Mouse (Mus musculus): ENCODE measurements around the gene Gpsm3. TPM values are rescaled to one million over a fixed set of nuclear protein-coding genes. Genes with fewer than 3 reads are reported as not detected.
"Not testable (repeated sequence)": the region's sequence is repeated elsewhere in the genome, so short reads cannot be mapped to it uniquely, and the experiment has no call there.

Gpsm3 gene
- polyA plus RNA-seq (2015; fragmentation: Nextera tagmentation; extraction: Ambion mirVana), result 2.8 and 3.0 TPM in 2 replicates

DNA sequence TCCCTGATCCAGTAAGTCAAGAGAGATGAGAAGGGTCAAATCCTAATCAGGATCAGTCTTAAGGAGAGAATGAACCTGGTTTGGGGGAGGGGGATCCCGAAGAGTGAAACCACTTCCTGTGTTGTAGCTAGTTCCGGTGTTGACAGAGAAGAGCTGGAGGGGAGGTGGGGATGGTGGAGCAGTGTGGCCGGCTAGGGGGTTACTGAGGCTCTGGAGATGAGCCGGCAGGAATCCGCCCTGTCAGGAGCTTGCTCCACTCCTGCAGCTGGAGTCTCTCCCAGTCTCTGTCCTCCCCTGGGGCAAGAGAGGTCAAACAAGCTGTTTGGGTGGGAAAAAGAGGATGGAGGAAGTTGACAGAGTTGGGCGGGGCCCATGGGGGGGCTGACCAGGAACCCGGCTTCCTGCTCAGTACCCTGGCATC is at the start of gene Gpsm3:
Gpsm3 (plus strand) TSS at position 126 of the 421 bp plus-strand sequence.
- no peak for ATAC-seq
- Histone ChIP-seq H3K4me1 (replicated peaks; ENCODE audit: control insufficient read depth, insufficient read depth, low read length) (peaks cover 50% of the 10 kb centered on the region), H3K36me3 (ENCODE audit: control insufficient read depth, insufficient read depth) (no peaks in the 10 kb centered on the region), H3K27me3 (replicated peaks; ENCODE audit: control insufficient read depth, insufficient read depth, low read length) (no peaks in the 10 kb centered on the region), H3K4me2 (ENCODE audit: low read length) (no peak within 1 kb of the TSS), H3K27ac (ENCODE audit: low read length) (no peak within 1 kb of the TSS), H3K9me3 (ENCODE audit: control insufficient read depth, low read length) (no peaks in the 10 kb centered on the region), H3K4me3 (replicated peaks; ENCODE audit: low read length) (no peak within 1 kb of the TSS), H3K9ac (replicated peaks; ENCODE audit: low read depth, low read length) (no peak within 1 kb of the TSS)
- 51% methylated on average over 7 of the region's 7 CpGs for WGBS

DNA sequence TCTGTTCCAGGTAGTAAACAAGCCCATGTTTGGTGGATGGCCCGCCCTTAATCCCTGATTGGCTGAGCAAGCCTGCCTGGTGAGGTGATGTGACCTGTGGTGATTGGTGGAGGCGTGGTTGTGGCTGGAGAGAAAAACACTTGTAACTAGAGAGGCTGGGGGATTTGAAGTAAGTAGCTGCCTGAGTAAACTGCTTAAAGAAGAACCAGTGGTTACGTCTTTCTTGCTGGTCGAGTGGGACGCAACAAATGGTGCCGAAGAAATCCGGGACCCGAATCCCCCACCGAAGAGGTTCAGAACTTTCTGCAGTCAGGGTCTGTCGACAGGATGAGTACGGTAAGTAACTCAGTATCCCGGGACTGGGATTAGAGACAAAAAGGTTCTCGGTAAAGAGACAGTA is 46.0 kb upstream of the Gpsm3 start:
- H3K27me3 ChIP-seq (replicated peaks; ENCODE audit: control insufficient read depth, insufficient read depth, low read length); H3K9me3 ChIP-seq (ENCODE audit: control insufficient read depth, low read length); ATAC-seq; H3K36me3 ChIP-seq (ENCODE audit: control insufficient read depth, insufficient read depth); H3K27ac ChIP-seq (ENCODE audit: low read length); H3K9ac ChIP-seq (replicated peaks; ENCODE audit: low read depth, low read length); H3K4me1 ChIP-seq (replicated peaks; ENCODE audit: control insufficient read depth, insufficient read depth, low read length); H3K4me3 ChIP-seq (replicated peaks; ENCODE audit: low read length); H3K4me2 ChIP-seq (ENCODE audit: low read length): not testable (repeated sequence)
- WGBS, result 95% methylated on average over 12 of the region's 13 CpGs

GRCm38 (mm10) chr17:34546797-34547196 is 42.8 kb upstream of the Gpsm3 start:
- Histone ChIP-seq H3K27ac (ENCODE audit: low read length) (no peak overlapping the region), H3K4me3 (replicated peaks; ENCODE audit: low read length) (no peak overlapping the region), H3K9ac (replicated peaks; ENCODE audit: low read depth, low read length) (no peak overlapping the region), H3K9me3 (ENCODE audit: control insufficient read depth, low read length) (no peaks in the 10 kb centered on the region), H3K36me3 (ENCODE audit: control insufficient read depth, insufficient read depth) (no peaks in the 10 kb centered on the region), H3K4me2 (ENCODE audit: low read length) (no peak overlapping the region), H3K4me1 (replicated peaks; ENCODE audit: control insufficient read depth, insufficient read depth, low read length) (no peaks in the 10 kb centered on the region), H3K27me3 (replicated peaks; ENCODE audit: control insufficient read depth, insufficient read depth, low read length) (no peaks in the 10 kb centered on the region)
- 100% methylated on average over 1 of the region's 1 CpGs for WGBS
- ATAC-seq, result no peak

- no peaks in the 10 kb centered on the region for H3K4me1 ChIP-seq (replicated peaks; ENCODE audit: control insufficient read depth, insufficient read depth, low read length)
- no peaks in the 10 kb centered on the region for H3K9me3 ChIP-seq (ENCODE audit: control insufficient read depth, low read length)
- WGBS, result 91% methylated on average over 4 of the region's 4 CpGs
- no peak overlapping the region for H3K4me3 ChIP-seq (replicated peaks; ENCODE audit: low read length)
- no peak overlapping the region for H3K27ac ChIP-seq (ENCODE audit: low read length)
- H3K4me2 ChIP-seq (ENCODE audit: low read length), result no peak overlapping the region
- no peaks in the 10 kb centered on the region for H3K36me3 ChIP-seq (ENCODE audit: control insufficient read depth, insufficient read depth)
- no peak overlapping the region for H3K9ac ChIP-seq (replicated peaks; ENCODE audit: low read depth, low read length)
- no peak for ATAC-seq
- H3K27me3 ChIP-seq (replicated peaks; ENCODE audit: control insufficient read depth, insufficient read depth, low read length), result no peaks in the 10 kb centered on the region
These were observed 42.0 kb upstream of the Gpsm3 start for GRCm38 (mm10) chr17:34547601-34548000.

DNA sequence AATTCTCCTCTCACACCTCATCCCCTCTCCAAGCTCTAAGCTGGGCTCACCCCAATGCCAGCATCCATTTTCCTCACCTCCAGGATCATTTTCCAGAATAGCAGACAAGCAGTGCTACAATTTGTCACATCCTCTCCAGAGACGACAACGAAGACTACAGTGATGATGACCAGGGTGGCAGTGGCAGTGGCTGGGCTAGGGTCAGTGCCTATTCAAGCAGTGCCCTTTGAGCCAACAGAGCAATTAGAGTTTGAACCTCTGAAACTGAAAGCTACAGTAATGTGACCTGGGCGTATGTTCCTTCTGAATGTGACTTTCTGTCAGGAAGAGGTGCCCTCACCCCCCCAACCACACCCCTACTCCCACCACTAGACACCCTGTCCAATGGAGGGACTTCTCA is 40.5 kb upstream of the Gpsm3 start:
- Histone ChIP-seq H3K4me3 (replicated peaks; ENCODE audit: low read length) (no peak overlapping the region), H3K4me1 (replicated peaks; ENCODE audit: control insufficient read depth, insufficient read depth, low read length) (no peaks in the 10 kb centered on the region), H3K27ac (ENCODE audit: low read length) (no peak overlapping the region), H3K27me3 (replicated peaks; ENCODE audit: control insufficient read depth, insufficient read depth, low read length) (no peaks in the 10 kb centered on the region), H3K9me3 (ENCODE audit: control insufficient read depth, low read length) (no peaks in the 10 kb centered on the region), H3K9ac (replicated peaks; ENCODE audit: low read depth, low read length) (no peak overlapping the region), H3K4me2 (ENCODE audit: low read length) (no peak overlapping the region), H3K36me3 (ENCODE audit: control insufficient read depth, insufficient read depth) (no peaks in the 10 kb centered on the region)
- ATAC-seq, result no peak
- WGBS, result 87% methylated on average over 3 of the region's 3 CpGs

DNA sequence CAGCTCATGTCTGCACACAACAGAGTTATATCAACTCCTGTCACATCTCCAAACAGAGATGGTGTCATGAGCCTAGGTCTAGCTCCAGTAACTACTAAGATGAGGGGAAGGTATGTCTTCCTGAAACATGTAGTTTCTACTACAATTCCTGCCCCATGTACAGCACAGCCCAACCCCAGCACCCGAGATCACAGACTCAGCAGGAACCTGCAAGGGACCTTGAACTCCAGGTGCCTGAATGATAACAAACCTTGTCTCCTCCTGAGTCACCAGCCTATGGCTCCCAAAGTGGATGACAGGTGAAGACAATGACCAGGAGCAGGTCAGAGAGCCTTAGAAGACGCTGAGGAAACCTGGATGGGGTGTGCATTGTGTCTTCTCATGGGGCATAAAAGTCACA is 39.8 kb upstream of the Gpsm3 start:
- H3K4me1 ChIP-seq (replicated peaks; ENCODE audit: control insufficient read depth, insufficient read depth, low read length), result no peaks in the 10 kb centered on the region
- H3K9me3 ChIP-seq (ENCODE audit: control insufficient read depth, low read length), result no peaks in the 10 kb centered on the region
- WGBS, result 76% methylated on average over 2 of the region's 2 CpGs
- H3K4me2 ChIP-seq (ENCODE audit: low read length), result no peak overlapping the region
- no peak overlapping the region for H3K9ac ChIP-seq (replicated peaks; ENCODE audit: low read depth, low read length)
- no peak overlapping the region for H3K27ac ChIP-seq (ENCODE audit: low read length)
- H3K36me3 ChIP-seq (ENCODE audit: control insufficient read depth, insufficient read depth), result no peaks in the 10 kb centered on the region
- no peak overlapping the region for H3K4me3 ChIP-seq (replicated peaks; ENCODE audit: low read length)
- no peaks in the 10 kb centered on the region for H3K27me3 ChIP-seq (replicated peaks; ENCODE audit: control insufficient read depth, insufficient read depth, low read length)
- ATAC-seq, result no peak

DNA sequence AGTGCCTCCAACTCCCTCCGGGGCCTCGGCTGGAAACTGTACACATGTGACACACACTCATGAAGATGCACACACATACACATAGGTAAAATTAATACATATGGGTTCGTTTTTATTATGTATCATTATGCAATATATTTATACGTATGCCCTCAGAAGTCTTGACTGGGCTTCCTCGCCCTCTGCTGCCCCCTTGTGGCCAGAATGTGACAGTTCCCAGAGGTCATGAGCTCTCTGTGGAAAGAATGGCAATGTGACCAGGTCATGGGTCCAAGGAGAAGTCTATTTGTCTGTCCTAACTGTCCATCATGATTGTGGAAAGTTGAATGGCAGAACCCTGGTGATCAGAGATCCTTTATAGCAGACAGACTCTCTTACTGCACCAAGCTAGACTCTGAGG is 34.1 kb upstream of the Gpsm3 start:
- Histone ChIP-seq H3K9me3 (ENCODE audit: control insufficient read depth, low read length) (no peaks in the 10 kb centered on the region), H3K4me3 (replicated peaks; ENCODE audit: low read length) (no peak overlapping the region), H3K9ac (replicated peaks; ENCODE audit: low read depth, low read length) (no peak overlapping the region), H3K36me3 (ENCODE audit: control insufficient read depth, insufficient read depth) (no peaks in the 10 kb centered on the region), H3K27me3 (replicated peaks; ENCODE audit: control insufficient read depth, insufficient read depth, low read length) (no peaks in the 10 kb centered on the region), H3K27ac (ENCODE audit: low read length) (no peak overlapping the region), H3K4me1 (replicated peaks; ENCODE audit: control insufficient read depth, insufficient read depth, low read length) (no peaks in the 10 kb centered on the region), H3K4me2 (ENCODE audit: low read length) (no peak overlapping the region)
- WGBS, result 29% methylated on average over 5 of the region's 5 CpGs
- no peak for ATAC-seq

GRCm38 (mm10) chr17:34556406-34556805 is 33.2 kb upstream of the Gpsm3 start:
- Histone ChIP-seq H3K4me2 (ENCODE audit: low read length) (no peak overlapping the region), H3K36me3 (ENCODE audit: control insufficient read depth, insufficient read depth) (no peaks in the 10 kb centered on the region), H3K4me3 (replicated peaks; ENCODE audit: low read length) (no peak overlapping the region), H3K27me3 (replicated peaks; ENCODE audit: control insufficient read depth, insufficient read depth, low read length) (no peaks in the 10 kb centered on the region), H3K9ac (replicated peaks; ENCODE audit: low read depth, low read length) (no peak overlapping the region), H3K27ac (ENCODE audit: low read length) (no peak overlapping the region), H3K4me1 (replicated peaks; ENCODE audit: control insufficient read depth, insufficient read depth, low read length) (no peaks in the 10 kb centered on the region), H3K9me3 (ENCODE audit: control insufficient read depth, low read length) (no peaks in the 10 kb centered on the region)
- WGBS, result 81% methylated on average over 8 of the region's 8 CpGs
- no peak for ATAC-seq

GRCm38 (mm10) chr17:34557411-34557810 is 32.2 kb upstream of the Gpsm3 start:
- 79% methylated on average over 11 of the region's 11 CpGs for WGBS
- no peaks in the 10 kb centered on the region for H3K9me3 ChIP-seq (ENCODE audit: control insufficient read depth, low read length)
- ATAC-seq, result no peak

DNA sequence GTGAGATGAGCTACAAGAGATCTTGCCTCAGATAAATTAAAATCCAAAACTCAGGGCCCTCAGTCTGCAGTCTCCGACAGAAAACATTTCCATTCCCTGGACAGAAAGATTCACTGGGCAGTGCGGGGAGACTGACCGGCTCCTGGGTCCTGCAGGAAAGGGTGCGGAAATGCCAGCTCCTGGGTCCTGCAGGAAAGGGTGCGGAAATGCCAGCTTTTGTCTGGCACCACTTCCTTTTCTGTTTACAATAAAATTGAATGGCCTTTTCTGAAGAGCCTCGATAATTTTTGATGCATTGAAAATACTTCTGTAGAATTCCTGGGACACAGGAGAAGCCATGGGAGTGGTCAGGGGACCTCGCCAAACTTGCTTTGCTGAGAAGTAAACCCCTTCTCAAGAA is 30.5 kb upstream of the Gpsm3 start:
- H3K9me3 ChIP-seq (ENCODE audit: control insufficient read depth, low read length), result no peaks in the 10 kb centered on the region
- H3K9ac ChIP-seq (replicated peaks; ENCODE audit: low read depth, low read length), result no peak overlapping the region
- no peak overlapping the region for H3K4me2 ChIP-seq (ENCODE audit: low read length)
- H3K27me3 ChIP-seq (replicated peaks; ENCODE audit: control insufficient read depth, insufficient read depth, low read length), result no peaks in the 10 kb centered on the region
- H3K27ac ChIP-seq (ENCODE audit: low read length), result no peak overlapping the region
- H3K4me3 ChIP-seq (replicated peaks; ENCODE audit: low read length), result no peak overlapping the region
- H3K4me1 ChIP-seq (replicated peaks; ENCODE audit: control insufficient read depth, insufficient read depth, low read length), result no peaks in the 10 kb centered on the region
- WGBS, result 87% methylated on average over 7 of the region's 7 CpGs
- ATAC-seq, result no peak
- no peaks in the 10 kb centered on the region for H3K36me3 ChIP-seq (ENCODE audit: control insufficient read depth, insufficient read depth)

More at GRCm38 (mm10) chr17:34557411-34557810, 32.2 kb upstream of the Gpsm3 start:
- Histone ChIP-seq H3K4me1 (replicated peaks; ENCODE audit: control insufficient read depth, insufficient read depth, low read length) (no peaks in the 10 kb centered on the region), H3K36me3 (ENCODE audit: control insufficient read depth, insufficient read depth) (no peaks in the 10 kb centered on the region), H3K9ac (replicated peaks; ENCODE audit: low read depth, low read length) (no peak overlapping the region), H3K4me2 (ENCODE audit: low read length) (no peak overlapping the region), H3K4me3 (replicated peaks; ENCODE audit: low read length) (no peak overlapping the region), H3K27ac (ENCODE audit: low read length) (no peak overlapping the region), H3K27me3 (replicated peaks; ENCODE audit: control insufficient read depth, insufficient read depth, low read length) (no peaks in the 10 kb centered on the region)

Measured in forebrain, embryonic 16.5 days (tissue).